Mouse (Mus musculus) left cerebral cortex, adult 11 months (tissue): ENCODE results near the gene Whrn.

Experiments
- DNase-seq: peaks from one replicate; pipeline ENCODE4 v3.0.0; 2022; ENCODE audit warnings: low spot score

The Whrn gene

DNA sequence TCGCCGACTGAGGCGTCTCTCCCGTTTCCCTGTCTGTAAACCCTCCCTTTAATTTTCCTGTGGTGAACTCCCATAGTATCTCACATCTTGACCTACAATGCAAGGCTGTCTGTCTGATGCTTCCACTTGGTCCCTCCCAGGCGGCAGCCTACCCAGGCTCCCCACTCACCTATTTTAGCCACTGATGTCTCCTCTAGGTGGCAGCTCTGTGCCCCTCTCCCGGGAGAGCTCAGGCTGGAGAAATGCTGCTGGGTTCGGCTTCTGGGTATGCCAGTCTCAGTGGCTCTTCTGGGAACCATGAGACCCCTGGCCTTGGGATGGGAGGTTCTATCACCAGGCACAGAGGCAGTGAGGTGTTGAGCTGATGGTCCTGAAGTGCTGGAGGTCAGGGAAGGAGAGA lies 118.3 kb downstream of the Whrn start:
- DNase-seq = no peak

DNA sequence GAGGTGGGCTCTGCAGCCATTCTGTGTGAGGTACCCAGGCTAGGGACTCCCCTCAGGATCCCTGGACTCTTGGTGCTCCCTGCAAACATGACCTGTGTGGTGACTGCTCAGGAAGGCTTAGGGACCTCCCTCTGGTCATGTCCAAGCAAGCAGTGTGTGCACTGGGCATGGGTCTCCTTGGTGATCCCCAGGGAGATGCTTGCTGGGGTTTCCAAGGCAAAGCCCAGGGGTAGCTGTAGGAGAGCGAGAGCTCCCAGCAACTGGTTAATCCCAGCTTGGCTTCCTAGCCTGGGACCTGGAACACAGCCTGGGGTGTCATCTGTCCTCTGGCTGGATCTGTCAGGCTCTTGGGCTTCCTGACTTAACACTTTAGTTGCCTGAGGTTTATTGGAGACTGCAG lies 120.4 kb downstream of the Whrn start:
- no peak for DNase-seq

DNA sequence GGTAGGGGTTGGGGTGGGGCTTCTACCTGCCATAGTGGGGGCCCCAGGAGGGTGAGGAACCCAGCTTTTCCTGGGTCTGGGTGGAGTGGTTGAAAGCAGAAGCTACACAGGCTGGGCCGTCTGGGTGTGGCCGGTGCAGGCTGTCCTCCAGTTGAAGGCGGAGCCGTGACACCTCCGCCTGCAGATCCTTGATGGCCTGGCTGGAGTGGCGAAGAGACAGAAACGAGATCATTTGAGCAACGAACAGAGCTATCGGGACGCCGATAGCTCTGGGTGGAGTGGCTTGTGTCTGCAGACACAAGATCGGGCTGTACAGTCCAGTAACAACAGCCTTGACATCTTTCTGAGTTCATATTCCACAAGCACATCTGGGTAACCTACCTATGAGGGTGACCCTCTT lies 121.5 kb downstream of the Whrn start:
- no peak for DNase-seq

- DNase-seq = no peak
These were observed 122.4 kb downstream of the Whrn start for GRCm38 (mm10) chr4:63373404-63373803.

DNA sequence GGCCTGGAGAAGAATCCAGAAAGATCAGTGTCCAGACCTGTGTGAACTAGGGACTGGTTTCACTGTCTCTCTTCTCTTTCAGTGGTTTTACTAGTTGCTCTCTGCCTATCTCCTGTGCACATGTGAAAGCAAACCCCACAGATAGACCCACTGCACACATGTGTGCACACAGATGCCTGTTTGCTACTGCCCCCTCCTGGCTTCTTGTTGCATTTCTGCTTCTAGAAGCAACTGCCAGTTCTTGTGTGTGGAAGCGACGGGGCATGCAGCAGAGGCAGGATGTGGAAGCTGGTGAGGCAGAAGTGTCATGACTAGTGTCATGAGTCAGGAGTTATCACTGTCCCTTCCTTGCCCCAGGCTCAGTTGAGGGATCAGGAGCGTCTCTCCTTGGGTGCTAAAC lies 123.9 kb downstream of the Whrn start:
- DNase-seq = no peak

DNA sequence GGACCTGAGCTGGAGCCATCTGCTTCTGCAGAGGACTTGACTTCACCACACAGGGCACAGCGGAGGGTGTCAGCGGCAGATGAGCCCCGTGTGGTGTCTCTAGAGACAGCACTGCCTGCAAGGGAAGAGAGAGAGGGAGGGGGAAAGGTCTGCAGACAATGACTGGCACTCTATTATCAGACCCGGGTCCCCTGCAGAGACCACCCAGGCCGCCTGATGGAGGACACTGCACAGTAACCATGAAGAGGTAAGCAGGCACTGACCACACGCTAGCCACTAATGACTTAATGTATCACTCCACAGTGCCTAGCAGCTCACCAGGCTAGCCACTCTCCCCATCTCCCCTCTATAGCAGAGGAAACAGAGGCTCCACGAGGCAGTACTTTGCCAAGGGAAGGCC lies 124.9 kb downstream of the Whrn start:
- DNase-seq = no peak

- peak; percentile 74 for DNase-seq
These were observed 127.2 kb downstream of the Whrn start for GRCm38 (mm10) chr4:63368577-63368976.
